Mouse (Mus musculus) ES-E14 (cell line): ENCODE measurements around the gene Ric8b. TPM values are rescaled to one million over a fixed set of nuclear protein-coding genes. Genes with fewer than 3 reads are reported as not detected.

ENCODE experiments used
- DNase-seq: peaks from one replicate; pipeline ENCODE4 v3.0.0-alpha.2; 2013; ENCODE audit warnings: low read depth, low spot score
- H3K27ac ChIP-seq: 2 replicates; pipeline ENCODE4 v1.5.1; 2012; ENCODE audit warnings: low read depth, mild to moderate bottlenecking, low read length, moderate library complexity, mixed read lengths; ENCODE audit not compliant: poor library complexity, insufficient read depth, severe bottlenecking
- H3K36me3 ChIP-seq: 2 replicates; pipeline ENCODE4 v1.6.1; 2012; ENCODE audit warnings: mild to moderate bottlenecking, low read length, moderate library complexity, mixed read lengths; ENCODE audit not compliant: control insufficient read depth, poor library complexity, insufficient read depth, severe bottlenecking
- H3K4me1 ChIP-seq, 2 experiments: fragments of 150-350 bp in 1 of 2; sonication (generic) in 1 of 2; 2 replicates each; pipeline ENCODE4 v1.6.1; 2012; ENCODE audit warnings: low read length in 2 of 2, mild to moderate bottlenecking in 1 of 2, mixed read lengths in 1 of 2; ENCODE audit not compliant: control insufficient read depth in 2 of 2, insufficient read depth in 2 of 2, poor library complexity in 1 of 2
- H3K4me3 ChIP-seq, 2 experiments: fragments of 150-350 bp in 1 of 2; sonication (generic) in 1 of 2; 2 replicates each; pipeline ENCODE4 v1.5.1; 2012; ENCODE audit warnings: low read length in 2 of 2, low read depth in 1 of 2, mild to moderate bottlenecking in 1 of 2, mixed read lengths in 1 of 2; ENCODE audit not compliant: insufficient read depth in 1 of 2, poor library complexity in 1 of 2, severe bottlenecking in 1 of 2
- H3K9ac ChIP-seq: 2 replicates; pipeline ENCODE4 v1.6.1; 2012; ENCODE audit warnings: low read depth, mild to moderate bottlenecking, low read length, mixed read lengths; ENCODE audit not compliant: poor library complexity, insufficient read depth, severe bottlenecking
- H3K9me3 ChIP-seq: fragments of 150-350 bp; sonication (generic); 2 replicates; pipeline ENCODE4 v1.6.1; 2012; ENCODE audit warnings: low read depth, mild to moderate bottlenecking, low read length; ENCODE audit not compliant: control insufficient read depth, insufficient read depth
- CHD2 ChIP-seq: IDR thresholded peaks from 2 replicates; pipeline ENCODE4 v1.6.1; 2014; ENCODE audit warnings: mild to moderate bottlenecking, low read depth, low read length, inconsistent platforms
- HCFC1 ChIP-seq: IDR thresholded peaks from 2 replicates; pipeline ENCODE4 v1.6.1; 2012; ENCODE audit warnings: low read length, inconsistent platforms, borderline replicate concordance; ENCODE audit not compliant: insufficient read depth
- MAFK ChIP-seq: IDR thresholded peaks from 2 replicates; pipeline ENCODE4 v1.6.1; 2014; ENCODE audit warnings: mild to moderate bottlenecking, low read depth, low read length, inconsistent platforms; ENCODE audit not compliant: insufficient read depth
- ZC3H11A ChIP-seq: IDR thresholded peaks from 2 replicates; pipeline ENCODE4 v1.6.1; 2012; ENCODE audit warnings: low read depth, mild to moderate bottlenecking, inconsistent platforms, low read length, borderline replicate concordance
- ZNF384 ChIP-seq: IDR thresholded peaks from 2 replicates; pipeline ENCODE4 v1.6.1; 2012; ENCODE audit warnings: low read depth, low read length, inconsistent platforms
- in situ Hi-C, 2 experiments: fragments of 600-800 bp; cut with MboI; formaldehyde crosslinking; loops; one replicate each; pipeline ENCODE4 v1.15.1; 2025; ENCODE audit warnings: low sequenced_read_pairs in 2 of 2, inconsistent platforms in 1 of 2; ENCODE audit not compliant: unreplicated experiment in 2 of 2
- total RNA-seq: library from RNA; depleted of rRNA; stranded (reverse); fragments of 300-350 nt; gene quantifications from 2 replicates; pipeline ENCODE4 v1.2.3, GENCODE M21; 2012

The Ric8b gene
- total RNA-seq, 1 experiment: 17.2 TPM

GRCm38 (mm10) chr10:84882528-84882927 lies 34.9 kb upstream of the Ric8b start:
- no peaks in the 10 kb centered on the region for H3K9me3 ChIP-seq
- no peak overlapping the region for H3K27ac ChIP-seq
- H3K4me1 ChIP-seq: peaks cover 0 to 2% of the 10 kb centered on the region in 2 experiments; a peak in 1 of 4 replicates
- no peak for DNase-seq
- H3K4me3 ChIP-seq: no peak overlapping the region
- H3K36me3 ChIP-seq: no peaks in the 10 kb centered on the region
- TF ChIP-seq ZNF384 (no peak), MAFK (no peak), HCFC1 (no peak), ZC3H11A (no peak), CHD2 (no peak)
- H3K9ac ChIP-seq: no peak overlapping the region
- in situ Hi-C loops: no loop called here

- TF ChIP-seq MAFK: no peak
- no peak for TF ChIP-seq HCFC1
- TF ChIP-seq CHD2: no peak
- no peak for TF ChIP-seq ZNF384
- TF ChIP-seq ZC3H11A: no peak
- DNase-seq: no peak
- H3K4me1 ChIP-seq: peaks cover 0 to 2% of the 10 kb centered on the region in 2 experiments; a peak in 1 of 4 replicates
- in situ Hi-C loops: no loop called here
- H3K36me3 ChIP-seq: no peaks in the 10 kb centered on the region
- no peak overlapping the region for H3K9ac ChIP-seq
- no peaks in the 10 kb centered on the region for H3K9me3 ChIP-seq
- H3K4me3 ChIP-seq: no peak overlapping the region
- H3K27ac ChIP-seq: no peak overlapping the region
These were observed 32.0 kb upstream of the Ric8b start for GRCm38 (mm10) chr10:84885341-84885884.

- Histone ChIP-seq H3K9me3 (no peaks in the 10 kb centered on the region), H3K27ac (no peak overlapping the region), H3K4me3 (no peak overlapping the region), H3K36me3 (no peaks in the 10 kb centered on the region), H3K9ac (no peak overlapping the region), H3K4me1 (peaks cover 0 to 2% of the 10 kb centered on the region in 2 experiments; a peak in 1 of 4 replicates)
- DNase-seq: no peak
- in situ Hi-C loops: no loop called here
- TF ChIP-seq ZC3H11A (no peak), CHD2 (no peak), ZNF384 (no peak)
These were observed 31.2 kb upstream of the Ric8b start for GRCm38 (mm10) chr10:84886221-84886627.

- Histone ChIP-seq H3K9ac (no peak overlapping the region), H3K4me3 (no peak overlapping the region), H3K36me3 (no peaks in the 10 kb centered on the region), H3K4me1 (peaks cover 0 to 2% of the 10 kb centered on the region in 2 experiments; a peak in 1 of 4 replicates), H3K27ac (no peak overlapping the region), H3K9me3 (no peaks in the 10 kb centered on the region)
- in situ Hi-C loops: no loop called here
- no peak for DNase-seq
- no peak for TF ChIP-seq MAFK
- TF ChIP-seq CHD2: no peak
- no peak for TF ChIP-seq ZNF384
- no peak for TF ChIP-seq ZC3H11A
- TF ChIP-seq HCFC1: no peak
These were observed 30.6 kb upstream of the Ric8b start for GRCm38 (mm10) chr10:84886785-84887184.
